Mouse (Mus musculus): ENCODE data around the gene Zfp36. TPM values are rescaled to one million over a fixed set of nuclear protein-coding genes. Genes with fewer than 3 reads are reported as not detected.

Zfp36 gene
- polyA plus RNA-seq, 1 experiment from 2014 or later, result 3.7 TPM

DNA sequence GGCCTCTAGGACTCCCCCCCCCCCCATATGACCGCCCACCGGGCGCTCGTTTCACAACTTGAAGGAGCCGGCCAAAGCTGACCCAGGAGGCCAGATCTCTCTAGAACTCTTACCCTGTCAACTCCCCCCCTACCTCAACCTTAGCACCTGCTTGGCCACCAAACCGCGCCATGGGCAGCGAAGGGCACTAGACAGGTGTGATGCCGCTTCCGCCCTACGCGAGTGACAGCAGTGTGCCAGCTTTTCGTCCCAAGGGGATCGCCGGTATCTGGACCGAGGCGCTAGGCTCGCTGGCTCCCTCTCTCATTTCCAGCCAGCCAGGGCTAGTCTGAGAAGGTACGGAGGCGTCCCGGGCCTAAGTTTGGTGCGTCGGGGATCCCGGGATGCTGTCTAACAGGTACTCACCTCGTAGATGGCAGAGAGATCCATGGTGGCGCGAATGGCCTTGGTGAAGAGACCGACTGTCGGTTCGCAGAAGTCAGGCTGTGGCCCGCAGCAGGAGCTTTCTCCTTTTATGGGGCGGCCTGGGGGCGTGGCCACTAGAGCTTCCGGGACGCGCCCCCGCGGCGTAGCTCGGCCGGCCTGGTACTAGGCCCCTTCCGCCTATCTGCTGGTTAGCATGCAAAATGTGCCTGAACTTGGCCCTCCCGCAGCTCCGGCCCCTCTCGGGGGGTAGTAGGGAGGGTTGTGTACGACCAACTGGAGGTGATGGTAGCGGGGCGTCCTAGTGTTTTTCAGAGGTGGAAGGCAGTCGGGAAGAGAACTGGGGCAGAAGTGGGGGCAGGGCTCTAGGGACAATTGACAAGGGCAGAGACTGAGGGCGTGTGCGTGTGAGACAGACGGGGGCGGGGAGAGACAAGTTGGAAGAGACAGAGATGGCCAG lies 1.0 kb downstream of the Zfp36 start:
- WGBS, result under 1% methylated on average over 53 of the region's 53 CpGs
- ATAC-seq (ENCODE audit: low FRiP score) (peak; percentile 46), DNase-seq (ENCODE audit: low spot score) (peak; percentile 80)
- Histone ChIP-seq H3K36me3 (replicated peaks; ENCODE audit: control insufficient read depth, insufficient read depth) (no peaks in the 10 kb centered on the region), H3K9me3 (ENCODE audit: control insufficient read depth, low read length) (no peaks in the 10 kb centered on the region), H3K27me3 (ENCODE audit: control insufficient read depth, insufficient read depth, low read length) (no peaks in the 10 kb centered on the region), H3K4me1 (replicated peaks; ENCODE audit: control insufficient read depth, insufficient read depth, low read length) (peaks cover 36% of the 10 kb centered on the region), H3K4me2 (replicated peaks) (peak overlapping the region; percentile 83), H3K4me3 (replicated peaks; ENCODE audit: low read length) (peak overlapping the region; percentile 53), H3K27ac (peak overlapping the region; percentile 56), H3K9ac (peak overlapping the region; percentile 67)

DNA sequence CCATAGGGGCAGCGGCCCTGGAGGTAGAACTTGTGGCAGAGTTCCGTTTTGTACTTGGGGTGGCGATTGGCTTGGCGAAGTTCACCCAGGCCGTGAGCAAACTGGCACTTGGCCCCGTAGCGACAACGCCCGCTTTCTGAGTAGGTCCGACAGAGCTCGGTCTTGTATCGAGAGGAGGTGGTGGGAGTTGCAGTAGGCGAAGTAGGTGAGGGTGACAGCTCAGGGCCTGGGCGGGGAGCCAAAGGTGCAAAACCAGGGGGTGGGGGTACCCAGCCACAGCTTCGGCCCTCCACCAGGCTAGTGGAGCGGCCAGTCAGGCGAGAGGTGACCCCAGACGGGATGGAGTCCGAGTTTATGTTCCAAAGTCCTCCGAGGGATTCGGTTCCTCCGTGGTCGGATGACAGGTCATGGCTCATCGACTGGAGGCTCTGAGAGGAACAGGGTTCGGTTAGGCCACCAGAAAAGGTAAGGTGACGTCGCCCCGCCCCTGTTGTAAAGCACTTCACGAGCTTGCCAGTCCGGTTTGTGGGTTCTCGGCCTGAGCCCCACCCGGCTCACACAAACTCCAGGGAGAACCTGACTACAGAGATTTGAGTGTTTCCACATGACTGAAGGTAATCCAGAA lies 1.9 kb downstream of the Zfp36 start:
- Histone ChIP-seq H3K4me3 (replicated peaks; ENCODE audit: low read length) (peak overlapping the region; percentile 53), H3K9me3 (ENCODE audit: control insufficient read depth, low read length) (no peaks in the 10 kb centered on the region), H3K9ac (peak overlapping the region; percentile 67), H3K36me3 (replicated peaks; ENCODE audit: control insufficient read depth, insufficient read depth) (no peaks in the 10 kb centered on the region), H3K4me1 (replicated peaks; ENCODE audit: control insufficient read depth, insufficient read depth, low read length) (peaks cover 36% of the 10 kb centered on the region), H3K27ac (no peak overlapping the region), H3K27me3 (ENCODE audit: control insufficient read depth, insufficient read depth, low read length) (no peaks in the 10 kb centered on the region), H3K4me2 (replicated peaks) (peak overlapping the region; percentile 83)
- DNase-seq (ENCODE audit: low spot score) (no peak), ATAC-seq (ENCODE audit: low FRiP score) (no peak)
- 46% methylated on average over 31 of the region's 32 CpGs for WGBS

DNA sequence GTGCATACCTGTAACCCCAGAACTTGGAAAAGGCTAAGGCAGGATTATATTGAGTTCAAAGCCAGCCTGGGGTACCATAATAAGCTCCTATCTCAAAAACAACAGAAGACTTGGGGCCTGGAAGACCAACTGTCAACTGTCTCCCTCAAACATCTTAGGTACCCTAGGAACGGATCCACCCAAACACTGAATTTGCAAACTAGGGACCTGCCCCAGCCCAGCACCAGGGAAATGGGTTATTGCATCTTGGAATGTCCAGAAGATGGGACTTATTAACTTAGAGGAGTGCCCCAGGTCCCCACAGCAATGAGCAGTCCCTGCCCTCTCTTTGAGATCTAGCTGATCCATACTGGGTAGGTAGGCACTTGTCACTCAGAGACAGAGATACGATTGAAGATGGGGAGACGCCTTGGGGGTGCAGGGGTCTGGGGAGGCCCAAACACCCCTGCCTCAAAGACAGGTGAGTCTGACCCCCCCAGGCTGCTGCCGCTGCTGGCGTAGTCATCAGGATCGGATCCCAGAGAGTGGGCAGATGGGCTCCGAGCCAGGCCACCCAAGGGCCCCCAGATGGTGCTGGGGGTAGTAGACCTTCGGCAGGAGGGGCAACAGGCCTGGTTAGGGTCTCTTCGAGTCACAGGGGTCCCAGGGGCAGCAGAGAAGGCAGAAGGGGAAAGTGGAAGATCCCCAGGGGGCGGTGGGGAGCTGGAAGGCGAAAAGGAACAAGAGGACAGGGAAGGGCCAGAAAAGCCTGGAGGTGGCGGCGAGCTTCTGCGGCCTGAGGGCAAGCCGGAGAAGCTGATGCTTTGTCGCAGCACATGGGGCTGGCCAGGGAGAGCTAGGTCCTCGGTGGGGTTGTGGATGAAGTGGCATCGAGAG lies 2.6 kb downstream of the Zfp36 start:
- H3K4me1 ChIP-seq (replicated peaks; ENCODE audit: control insufficient read depth, insufficient read depth, low read length), result peaks cover 30% of the 10 kb centered on the region; the same call in 1 of the 2 replicates
- no peaks in the 10 kb centered on the region for H3K36me3 ChIP-seq (replicated peaks; ENCODE audit: control insufficient read depth, insufficient read depth)
- peak overlapping the region; percentile 83 for H3K4me2 ChIP-seq (replicated peaks)
- WGBS, result 71% methylated on average over 18 of the region's 18 CpGs
- no peaks in the 10 kb centered on the region for H3K9me3 ChIP-seq (ENCODE audit: control insufficient read depth, low read length)
- H3K9ac ChIP-seq, result 0 out of 2 replicates have a peak overlapping the region, but pooled peaks have one; percentile 13
- no peaks in the 10 kb centered on the region for H3K27me3 ChIP-seq (ENCODE audit: control insufficient read depth, insufficient read depth, low read length)
- H3K27ac ChIP-seq, result no peak overlapping the region
- no peak for ATAC-seq (ENCODE audit: low FRiP score)
- peak overlapping the region; percentile 53 for H3K4me3 ChIP-seq (replicated peaks; ENCODE audit: low read length)
- DNase-seq (ENCODE audit: low spot score), result no peak

DNA sequence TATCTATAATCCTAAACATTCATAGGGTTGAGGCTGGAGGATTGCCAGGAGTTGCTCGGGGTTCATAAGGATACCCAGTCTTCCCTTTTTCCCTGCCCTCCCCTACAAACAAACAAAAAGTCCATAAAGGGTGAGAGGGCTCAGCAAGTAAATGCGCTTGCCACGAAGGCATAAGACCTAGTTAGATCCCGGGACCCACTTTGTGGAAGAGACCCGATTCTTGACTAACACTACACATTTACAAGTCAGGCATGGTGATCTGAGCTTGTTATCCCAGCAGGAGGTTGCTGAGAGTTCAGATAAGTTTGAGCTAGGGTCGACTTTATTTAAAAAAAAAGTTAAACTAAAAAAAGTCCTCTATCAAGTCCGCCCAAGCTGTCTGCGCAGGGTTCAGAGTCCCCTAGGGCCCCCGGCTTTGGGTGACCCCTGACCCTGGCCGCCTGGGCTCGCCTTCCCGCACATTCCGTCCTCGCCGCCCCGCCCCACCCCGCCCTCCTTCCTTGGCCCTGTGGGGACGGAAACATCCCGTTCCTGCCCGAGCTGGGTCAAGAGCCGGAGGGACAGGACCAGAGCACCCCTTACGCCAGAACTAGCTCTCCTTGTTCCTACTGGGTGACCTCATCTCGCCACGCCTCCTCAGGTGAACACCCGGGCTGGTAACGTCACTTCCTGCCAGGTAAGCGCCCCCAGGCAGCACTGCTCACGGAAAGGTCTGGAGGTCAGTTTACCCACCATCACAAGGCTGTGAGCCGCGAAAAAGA lies 3.9 kb downstream of the Zfp36 start:
- no peaks in the 10 kb centered on the region for H3K27me3 ChIP-seq (ENCODE audit: control insufficient read depth, insufficient read depth, low read length)
- WGBS, result 5% methylated on average over 28 of the region's 30 CpGs
- ATAC-seq (ENCODE audit: low FRiP score), result no peak

DNA sequence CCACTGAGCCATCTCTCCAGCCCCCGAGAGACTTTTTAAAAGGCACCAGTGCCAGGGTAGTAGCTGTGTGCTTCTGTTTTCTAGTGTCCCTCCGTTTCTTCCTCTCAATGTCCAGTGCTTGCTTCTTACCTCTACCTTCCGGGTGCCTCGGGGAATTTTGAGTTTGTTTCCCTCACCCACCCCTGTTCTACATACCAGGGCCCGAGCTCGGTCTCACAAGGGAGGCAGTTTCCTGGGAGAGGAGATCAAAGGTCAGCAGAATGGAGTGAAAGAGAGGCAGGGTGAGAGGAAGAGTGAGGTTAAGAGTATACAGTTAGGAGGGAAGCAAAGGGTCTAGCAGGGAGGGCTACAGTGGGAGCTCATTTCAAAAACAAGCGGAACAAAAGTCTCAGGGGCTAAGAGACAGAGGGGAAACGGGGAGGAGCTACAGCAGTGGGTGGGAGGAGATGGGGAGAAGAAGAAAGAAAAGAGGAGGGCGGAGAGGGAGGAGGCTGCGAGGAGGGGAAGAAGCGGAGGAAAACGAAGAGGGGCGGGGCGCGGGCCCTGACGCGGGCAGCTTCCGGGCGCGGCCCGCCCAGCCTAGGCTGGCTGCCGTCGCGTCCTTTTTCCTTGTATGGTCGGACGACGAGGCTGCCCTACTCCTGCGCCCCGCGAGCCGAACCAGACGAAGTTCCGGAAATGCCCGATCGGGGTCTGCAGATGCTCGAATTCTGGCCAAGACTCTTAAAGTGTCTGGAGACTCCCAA lies 4.7 kb downstream of the Zfp36 start:
- peaks cover 25% of the 10 kb centered on the region for H3K4me1 ChIP-seq (replicated peaks; ENCODE audit: control insufficient read depth, insufficient read depth, low read length)
- no peaks in the 10 kb centered on the region for H3K27me3 ChIP-seq (ENCODE audit: control insufficient read depth, insufficient read depth, low read length)
- peak overlapping the region; percentile 61 for H3K9ac ChIP-seq
- ATAC-seq (ENCODE audit: low FRiP score) (peak; percentile 36), DNase-seq (ENCODE audit: low spot score) (peak; percentile 78)
- under 1% methylated on average over 35 of the region's 36 CpGs for WGBS
- H3K4me3 ChIP-seq (replicated peaks; ENCODE audit: low read length), result peak overlapping the region; percentile 37
- no peaks in the 10 kb centered on the region for H3K9me3 ChIP-seq (ENCODE audit: control insufficient read depth, low read length)
- no peaks in the 10 kb centered on the region for H3K36me3 ChIP-seq (replicated peaks; ENCODE audit: control insufficient read depth, insufficient read depth)
- H3K4me2 ChIP-seq (replicated peaks), result peak overlapping the region; percentile 83
- H3K27ac ChIP-seq, result peak overlapping the region; percentile 87

More for the DNA sequence above, 3.9 kb downstream of the Zfp36 start:
- Histone ChIP-seq H3K4me3 (replicated peaks; ENCODE audit: low read length) (peak overlapping the region; percentile 37), H3K9ac (peak overlapping the region; percentile 61), H3K36me3 (replicated peaks; ENCODE audit: control insufficient read depth, insufficient read depth) (no peaks in the 10 kb centered on the region), H3K4me1 (replicated peaks; ENCODE audit: control insufficient read depth, insufficient read depth, low read length) (peaks cover 22% of the 10 kb centered on the region; the same call in 1 of the 2 replicates), H3K27ac (peak overlapping the region; percentile 87), H3K9me3 (ENCODE audit: control insufficient read depth, low read length) (no peaks in the 10 kb centered on the region), H3K4me2 (replicated peaks) (peak overlapping the region; percentile 83)
- DNase-seq (ENCODE audit: low spot score), result no peak

DNA sequence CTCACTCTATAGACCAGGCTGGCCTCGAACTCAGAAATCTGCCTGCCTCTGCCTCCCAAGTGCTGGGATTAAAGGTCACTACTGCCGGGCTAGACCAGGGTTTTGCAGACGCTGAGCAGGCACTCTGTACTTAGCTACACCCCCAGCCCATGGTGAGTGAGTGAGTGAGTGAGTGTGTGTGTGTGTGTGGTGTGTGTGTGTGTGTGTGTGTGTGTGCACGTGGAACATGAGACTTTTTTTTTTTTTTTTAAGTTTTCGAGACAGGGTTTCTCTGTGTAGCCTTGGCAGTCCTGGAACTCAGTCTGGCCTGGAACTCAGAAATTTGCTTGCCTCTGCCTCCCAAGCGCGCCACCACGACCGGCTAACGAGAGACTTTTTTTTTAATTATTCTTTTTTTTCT lies 5.4 kb downstream of the Zfp36 start:
- no peak overlapping the region for H3K9ac ChIP-seq
- H3K9me3 ChIP-seq (ENCODE audit: control insufficient read depth, low read length), result no peaks in the 10 kb centered on the region
- no peak for ATAC-seq (ENCODE audit: low FRiP score)
- H3K4me1 ChIP-seq (replicated peaks; ENCODE audit: control insufficient read depth, insufficient read depth, low read length), result peaks cover 32% of the 10 kb centered on the region
- H3K27ac ChIP-seq, result peak overlapping the region; percentile 87; the same call in 1 of the 2 replicates
- H3K4me2 ChIP-seq (replicated peaks), result peak overlapping the region; percentile 83
- no peaks in the 10 kb centered on the region for H3K27me3 ChIP-seq (ENCODE audit: control insufficient read depth, insufficient read depth, low read length)
- no peak for DNase-seq (ENCODE audit: low spot score)
- 79% methylated on average over 10 of the region's 10 CpGs for WGBS
- H3K36me3 ChIP-seq (replicated peaks; ENCODE audit: control insufficient read depth, insufficient read depth), result no peaks in the 10 kb centered on the region
- H3K4me3 ChIP-seq (replicated peaks; ENCODE audit: low read length), result no peak overlapping the region

DNA sequence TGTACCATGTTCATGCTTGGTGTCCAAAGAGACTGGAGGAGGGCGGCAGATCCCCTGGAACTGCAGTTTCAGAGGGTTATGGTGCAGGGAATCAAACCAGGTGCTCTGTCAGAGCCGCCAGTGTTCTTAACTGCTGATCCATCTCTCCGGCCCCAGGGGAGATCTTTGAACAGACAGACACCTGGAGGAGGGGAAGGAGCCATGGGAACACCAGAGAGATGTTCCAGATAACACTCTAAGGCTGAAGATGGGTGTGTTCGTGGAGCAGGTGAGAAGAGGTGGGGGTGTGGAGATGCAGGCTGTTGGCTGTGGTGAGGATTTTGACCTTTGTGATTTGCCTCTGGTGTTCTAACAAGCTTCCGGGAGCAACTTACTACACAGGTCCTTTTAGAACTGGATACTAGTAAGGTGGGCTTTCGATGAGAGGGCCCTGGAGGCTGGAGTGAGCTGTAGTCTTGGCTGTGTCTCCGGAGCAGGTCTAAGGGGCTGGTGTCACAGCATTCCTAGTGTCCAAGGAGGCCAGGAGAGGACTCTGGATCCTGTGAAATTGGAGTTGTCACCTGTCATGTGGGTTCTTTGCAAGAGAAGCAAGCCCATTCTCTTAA lies 6.1 kb downstream of the Zfp36 start:
- Histone ChIP-seq H3K9ac (no peak overlapping the region), H3K36me3 (replicated peaks; ENCODE audit: control insufficient read depth, insufficient read depth) (no peaks in the 10 kb centered on the region), H3K4me2 (replicated peaks) (no peak overlapping the region), H3K27ac (no peak overlapping the region), H3K27me3 (ENCODE audit: control insufficient read depth, insufficient read depth, low read length) (no peaks in the 10 kb centered on the region), H3K4me1 (replicated peaks; ENCODE audit: control insufficient read depth, insufficient read depth, low read length) (peaks cover 34% of the 10 kb centered on the region), H3K9me3 (ENCODE audit: control insufficient read depth, low read length) (no peaks in the 10 kb centered on the region), H3K4me3 (replicated peaks; ENCODE audit: low read length) (no peak overlapping the region)
- WGBS, result 87% methylated on average over 7 of the region's 7 CpGs
- no peak for DNase-seq (ENCODE audit: low spot score)
- ATAC-seq (ENCODE audit: low FRiP score), result no peak

Measured in hindbrain, embryonic 14.5 days (tissue).